Mouse (Mus musculus) cerebellum, adult 2 months (tissue): ENCODE results near the gene Platr17. TPM values are rescaled to one million over a fixed set of nuclear protein-coding genes. Genes with fewer than 3 reads are reported as not detected.
A peak's percentile ranks its signal among the peaks of the same experiment; 100 is the strongest.

Experiments used
- DNase-seq, 2 experiments: peaks; one replicate each; pipeline ENCODE4 v3.0.0; 2021
- H3K27ac ChIP-seq: fragments of 200-500 bp; 2 replicates; pipeline ENCODE4 v1.5.1; 2012; ENCODE audit warnings: low read length, control low read depth, inconsistent platforms; ENCODE audit not compliant: insufficient read depth
- H3K27me3 ChIP-seq: fragments of 200-500 bp; 2 replicates; pipeline ENCODE4 v1.6.1; 2012; ENCODE audit warnings: inconsistent platforms, mild to moderate bottlenecking, low read length, moderate library complexity; ENCODE audit not compliant: control insufficient read depth, insufficient read depth
- H3K4me1 ChIP-seq: fragments of 200-500 bp; 2 replicates; pipeline ENCODE4 v1.6.1; 2011; ENCODE audit warnings: low read length; ENCODE audit not compliant: control insufficient read depth, insufficient read depth
- H3K4me3 ChIP-seq: fragments of 200-500 bp; replicated peaks from 2 replicates; pipeline ENCODE3; 2011; ENCODE audit warnings: mild to moderate bottlenecking, low read depth, low read length, control low read depth; ENCODE audit not compliant: insufficient read depth
- CTCF ChIP-seq: fragments of 200-500 bp; IDR thresholded peaks from 2 replicates; pipeline ENCODE4 v1.5.1; 2011; ENCODE audit warnings: low read depth, mild to moderate bottlenecking, control low read depth, low read length, moderate library complexity, borderline replicate concordance; ENCODE audit not compliant: insufficient read depth
- POLR2A ChIP-seq: fragments of 200-500 bp; IDR thresholded peaks from 2 replicates; pipeline ENCODE4 v1.6.1; 2011; ENCODE audit warnings: low read length, control low read depth, borderline replicate concordance; ENCODE audit not compliant: insufficient read depth
- WGBS: fragments of 180-500 bp; shearing (Covaris S2); methylation state at CpG from one replicate; pipeline ENCODE4 v1.1.7; 2018; 5-methylcytosine and 5-hydroxymethylcytosine counted together
- polyA plus RNA-seq: library from polyadenylated mRNA; depleted of rRNA; stranded (reverse); fragments of >200 nt; gene quantifications from 2 replicates; pipeline ENCODE4 v1.2.3, GENCODE M21; 2012

Gene Platr17
- polyA plus RNA-seq, 1 experiment, result 0.65 TPM

DNA sequence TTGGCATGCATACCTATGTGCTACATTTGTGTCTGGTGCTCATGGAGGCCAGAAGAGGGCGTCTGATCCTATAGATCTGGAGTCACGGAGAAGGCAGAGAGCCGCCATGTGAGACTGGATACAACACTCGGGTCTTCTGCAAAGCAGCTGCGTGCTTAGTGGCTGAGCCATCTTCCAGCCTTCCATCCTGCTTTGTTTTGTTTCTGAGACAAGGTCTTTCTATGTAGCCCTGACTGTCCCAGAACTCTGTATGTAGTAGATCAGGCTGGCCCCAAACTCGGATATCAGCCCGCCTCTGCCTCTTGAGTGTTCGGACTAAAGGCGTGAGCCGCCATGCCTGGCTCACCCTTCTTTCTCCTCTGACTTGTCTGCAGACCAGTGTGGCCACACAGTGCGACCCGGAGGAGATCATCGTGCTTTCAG is 10.0 kb downstream of the Platr17 start:
- peak in 1 of 2 experiments; percentile 28 for DNase-seq
- H3K4me3 ChIP-seq, result no peak overlapping the region
- no peak overlapping the region for H3K27ac ChIP-seq
- H3K27me3 ChIP-seq, result no peaks in the 10 kb centered on the region
- WGBS, result 57% methylated on average over 13 of the region's 13 CpGs
- TF ChIP-seq CTCF, result no peak
- TF ChIP-seq POLR2A, result no peak
- H3K4me1 ChIP-seq, result peaks cover 11% of the 10 kb centered on the region

- Histone ChIP-seq H3K27me3 (no peaks in the 10 kb centered on the region), H3K4me1 (peaks cover 11% of the 10 kb centered on the region), H3K27ac (no peak within 1 kb of the TSS), H3K4me3 (peak within 1 kb of the TSS; percentile 68)
- peak; percentile 98 to 99 for DNase-seq
- under 1% methylated on average over 34 of the region's 34 CpGs for WGBS
- TF ChIP-seq POLR2A, result no peak
- TF ChIP-seq CTCF, result no peak
Observed at GRCm38 (mm10) chr17:33915671-33916250, 10.8 kb downstream of the Platr17 start, which contains the start of the genes Tapbp and Zbtb22. TSS of gene Tapbp (plus strand) at chr17:33915899. TSS of gene Zbtb22 (plus strand) at chr17:33915904.

DNA sequence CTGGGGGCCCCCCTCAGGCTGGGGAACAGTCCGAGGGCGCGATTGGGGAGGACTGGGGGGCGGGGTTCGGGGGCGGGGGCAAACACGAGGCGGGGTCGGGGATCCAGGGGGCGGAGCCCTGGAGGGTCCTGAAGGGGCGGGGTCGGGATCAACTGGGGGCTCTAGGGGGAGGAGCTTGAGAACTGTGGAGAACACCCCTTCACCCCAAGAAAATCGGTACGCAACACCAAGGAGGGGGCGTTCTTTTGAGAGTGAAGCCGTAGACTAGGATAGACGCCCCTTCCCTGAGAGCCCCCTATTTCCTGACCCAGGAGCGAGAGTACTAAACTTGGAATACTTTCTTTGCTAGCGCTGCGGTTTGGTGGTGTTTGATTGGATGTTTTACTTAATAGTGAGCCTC is 11.4 kb downstream of the Platr17 start:
- no peak for TF ChIP-seq CTCF
- no peak for TF ChIP-seq POLR2A
- no peaks in the 10 kb centered on the region for H3K27me3 ChIP-seq
- DNase-seq, result peak in 1 of 2 experiments; percentile 57
- H3K27ac ChIP-seq, result no peak overlapping the region
- H3K4me1 ChIP-seq, result peaks cover 11% of the 10 kb centered on the region
- peak overlapping the region; percentile 68 for H3K4me3 ChIP-seq
- WGBS, result 1% methylated on average over 15 of the region's 20 CpGs

GRCm38 (mm10) chr17:33916847-33917655 is 12.1 kb downstream of the Platr17 start:
- H3K27me3 ChIP-seq, result no peaks in the 10 kb centered on the region
- WGBS, result 56% methylated on average over 31 of the region's 31 CpGs
- H3K27ac ChIP-seq, result no peak overlapping the region
- TF ChIP-seq CTCF (no peak), POLR2A (no peak)
- peak overlapping the region; percentile 68 for H3K4me3 ChIP-seq
- H3K4me1 ChIP-seq, result peaks cover 11% of the 10 kb centered on the region
- DNase-seq, result peak in 1 of 2 experiments; percentile 42

- Histone ChIP-seq H3K4me1 (peaks cover 11% of the 10 kb centered on the region), H3K27ac (no peak overlapping the region), H3K27me3 (no peaks in the 10 kb centered on the region), H3K4me3 (no peak overlapping the region)
- WGBS, result 75% methylated on average over 18 of the region's 18 CpGs
- DNase-seq, result peak in 1 of 2 experiments; percentile 15
- no peak for TF ChIP-seq CTCF
- TF ChIP-seq POLR2A, result no peak
Observed at GRCm38 (mm10) chr17:33917656-33918292, 12.8 kb downstream of the Platr17 start.

DNA sequence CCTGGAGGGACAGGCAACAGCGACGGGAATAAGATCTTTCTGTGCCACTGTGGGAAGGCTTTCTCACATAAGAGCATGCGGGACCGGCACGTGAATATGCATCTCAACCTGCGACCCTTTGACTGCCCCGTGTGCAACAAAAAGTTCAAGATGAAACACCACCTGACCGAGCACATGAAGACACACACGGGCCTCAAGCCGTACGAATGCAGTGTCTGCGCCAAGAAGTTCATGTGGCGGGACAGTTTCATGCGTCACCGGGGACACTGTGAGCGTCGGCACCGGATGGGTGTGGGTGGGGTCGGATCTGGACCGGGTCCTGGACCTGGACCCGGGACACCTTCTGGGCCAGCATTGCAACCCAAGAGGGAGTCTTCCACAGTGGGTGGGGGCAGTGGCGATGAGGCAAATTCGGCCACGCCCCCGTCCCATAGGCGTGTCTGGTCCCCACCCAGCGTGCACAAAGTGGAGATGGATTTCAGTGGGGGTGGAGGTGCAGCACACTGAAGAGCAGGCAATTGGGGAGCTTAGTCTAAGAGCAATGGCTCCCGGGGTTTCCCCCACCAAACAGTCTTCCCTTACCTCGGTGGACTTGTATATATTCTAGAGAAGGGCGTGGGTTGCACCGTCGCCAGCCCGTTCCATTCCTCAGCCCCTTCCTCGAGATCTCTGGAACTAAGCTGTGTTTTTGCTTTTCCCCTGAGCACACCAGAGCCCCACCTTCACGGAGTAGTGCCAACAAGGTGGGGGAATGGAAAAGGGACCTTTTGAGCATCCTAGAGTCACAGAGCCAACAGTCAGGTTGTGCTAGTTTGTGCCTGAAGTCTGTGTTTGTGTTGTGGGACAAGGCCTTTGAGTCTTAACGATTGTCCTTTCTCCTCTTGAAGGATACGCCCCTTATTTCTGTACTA is 13.6 kb downstream of the Platr17 start:
- no peak for TF ChIP-seq POLR2A
- no peak for TF ChIP-seq CTCF
- H3K27ac ChIP-seq, result no peak overlapping the region
- H3K4me1 ChIP-seq, result peaks cover 11% of the 10 kb centered on the region
- peak overlapping the region; percentile 98 for H3K4me3 ChIP-seq
- no peaks in the 10 kb centered on the region for H3K27me3 ChIP-seq
- peak; percentile 22 to 27 for DNase-seq
- 51% methylated on average over 37 of the region's 37 CpGs for WGBS
